Mouse (Mus musculus): ENCODE results near the gene Dclre1b. TPM values are rescaled to one million over a fixed set of nuclear protein-coding genes. Genes with fewer than 3 reads are reported as not detected.

Dclre1b gene
- polyA plus RNA-seq, 2 experiments: 11.4 to 32.2 TPM

DNA sequence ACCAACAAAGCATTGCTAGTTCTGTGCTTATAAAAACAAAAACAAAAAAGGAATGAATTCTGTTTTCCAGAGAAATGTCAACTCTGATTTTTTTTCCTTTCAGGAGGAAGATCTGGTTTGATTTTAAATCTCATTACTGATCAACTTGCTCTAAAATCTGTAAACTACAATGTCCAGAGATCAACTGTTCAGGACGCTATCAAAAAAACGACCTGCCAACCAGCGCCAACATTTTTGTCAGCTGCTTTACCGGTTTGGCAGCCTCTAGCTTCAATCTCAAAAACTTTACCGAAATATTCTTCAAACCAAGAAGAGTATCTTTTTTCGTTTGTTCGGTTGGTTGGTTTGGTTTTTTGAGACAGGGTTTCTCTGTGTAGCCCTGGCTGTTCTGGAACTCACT is 20.1 kb downstream of the Dclre1b start:
- Histone ChIP-seq H3K4me3 (replicated peaks; ENCODE audit: low read length) (no peak overlapping the region), H3K36me3 (ENCODE audit: control insufficient read depth, insufficient read depth, low read length) (no peaks in the 10 kb centered on the region), H3K9ac (ENCODE audit: low read depth, low read length, severe bottlenecking) (no peak overlapping the region), H3K4me1 (ENCODE audit: control insufficient read depth, insufficient read depth, low read length) (peaks cover 15% of the 10 kb centered on the region), H3K4me2 (replicated peaks; ENCODE audit: low read depth, low read length, severe bottlenecking) (0 out of 2 replicates have a peak overlapping the region, but pooled peaks have one; percentile 58), H3K9me3 (ENCODE audit: control insufficient read depth, low read length) (no peaks in the 10 kb centered on the region), H3K27ac (replicated peaks; ENCODE audit: low read depth, low read length) (no peak overlapping the region), H3K27me3 (ENCODE audit: control insufficient read depth, insufficient read depth, low read length) (no peaks in the 10 kb centered on the region)
- TF ChIP-seq POLR2A (IDR thresholded peaks at IDR 0.05; ENCODE audit: borderline replicate concordance, extremely low read depth, insufficient read depth, insufficient read length): no peak
- ATAC-seq (ENCODE audit: low FRiP score, low read depth) (no peak), DNase-seq (ENCODE audit: low spot score) (no peak)
- 75% methylated on average over 7 of the region's 7 CpGs for WGBS

DNA sequence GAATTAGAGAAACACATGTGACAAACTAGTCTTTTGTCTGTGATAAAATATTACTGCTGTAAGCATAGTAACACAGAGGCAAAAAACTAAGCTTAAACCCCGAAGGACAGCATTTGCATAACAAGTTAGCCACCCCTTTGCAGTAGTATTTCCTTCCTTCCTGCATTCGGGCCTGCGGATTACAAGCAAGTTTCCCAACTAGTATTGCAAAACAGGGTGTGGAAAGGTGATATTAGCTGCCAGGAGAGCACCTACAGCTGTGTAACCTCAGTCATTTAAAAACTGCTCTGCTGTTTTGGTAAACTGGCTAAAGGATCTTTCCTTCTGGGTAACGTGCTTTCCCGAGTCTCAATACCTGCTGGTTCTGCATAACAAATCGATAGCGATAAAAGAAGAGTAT is 22.0 kb downstream of the Dclre1b start:
- Histone ChIP-seq H3K4me1 (ENCODE audit: control insufficient read depth, insufficient read depth, low read length) (peaks cover 15% of the 10 kb centered on the region), H3K4me2 (replicated peaks; ENCODE audit: low read depth, low read length, severe bottlenecking) (no peak overlapping the region), H3K27ac (replicated peaks; ENCODE audit: low read depth, low read length) (no peak overlapping the region), H3K9ac (ENCODE audit: low read depth, low read length, severe bottlenecking) (no peak overlapping the region), H3K4me3 (replicated peaks; ENCODE audit: low read length) (no peak overlapping the region), H3K27me3 (ENCODE audit: control insufficient read depth, insufficient read depth, low read length) (no peaks in the 10 kb centered on the region), H3K9me3 (ENCODE audit: control insufficient read depth, low read length) (no peaks in the 10 kb centered on the region), H3K36me3 (ENCODE audit: control insufficient read depth, insufficient read depth, low read length) (no peaks in the 10 kb centered on the region)
- DNase-seq (ENCODE audit: low spot score) (no peak), ATAC-seq (ENCODE audit: low FRiP score, low read depth) (no peak)
- WGBS: 70% methylated on average over 7 of the region's 7 CpGs
- TF ChIP-seq POLR2A (IDR thresholded peaks at IDR 0.05; ENCODE audit: borderline replicate concordance, extremely low read depth, insufficient read depth, insufficient read length): no peak

GRCm38 (mm10) chr3:103782844-103783609 is 26.2 kb downstream of the Dclre1b start:
- no peaks in the 10 kb centered on the region for H3K27me3 ChIP-seq (ENCODE audit: control insufficient read depth, insufficient read depth, low read length)
- H3K4me1 ChIP-seq (ENCODE audit: control insufficient read depth, insufficient read depth, low read length): peaks cover 4% of the 10 kb centered on the region; the same call in 1 of the 2 replicates
- H3K36me3 ChIP-seq (ENCODE audit: control insufficient read depth, insufficient read depth, low read length): no peaks in the 10 kb centered on the region
- DNase-seq (ENCODE audit: low spot score) (no peak), ATAC-seq (ENCODE audit: low FRiP score, low read depth) (no peak)
- no peak for TF ChIP-seq POLR2A (IDR thresholded peaks at IDR 0.05; ENCODE audit: borderline replicate concordance, extremely low read depth, insufficient read depth, insufficient read length)
- H3K9ac ChIP-seq (ENCODE audit: low read depth, low read length, severe bottlenecking): no peak overlapping the region
- H3K4me2 ChIP-seq (replicated peaks; ENCODE audit: low read depth, low read length, severe bottlenecking): no peak overlapping the region
- H3K9me3 ChIP-seq (ENCODE audit: control insufficient read depth, low read length): no peaks in the 10 kb centered on the region
- WGBS: 86% methylated on average over 4 of the region's 4 CpGs
- H3K4me3 ChIP-seq (replicated peaks; ENCODE audit: low read length): no peak overlapping the region
- H3K27ac ChIP-seq (replicated peaks; ENCODE audit: low read depth, low read length): no peak overlapping the region

GRCm38 (mm10) chr3:103780777-103781176 is 28.5 kb downstream of the Dclre1b start:
- Histone ChIP-seq H3K9me3 (ENCODE audit: control insufficient read depth, low read length) (no peaks in the 10 kb centered on the region), H3K4me1 (ENCODE audit: control insufficient read depth, insufficient read depth, low read length) (peaks cover 4% of the 10 kb centered on the region; the same call in 1 of the 2 replicates), H3K9ac (ENCODE audit: low read depth, low read length, severe bottlenecking) (no peak overlapping the region), H3K36me3 (ENCODE audit: control insufficient read depth, insufficient read depth, low read length) (peaks cover 12% of the 10 kb centered on the region), H3K4me2 (replicated peaks; ENCODE audit: low read depth, low read length, severe bottlenecking) (no peak overlapping the region), H3K4me3 (replicated peaks; ENCODE audit: low read length) (no peak overlapping the region), H3K27ac (replicated peaks; ENCODE audit: low read depth, low read length) (no peak overlapping the region), H3K27me3 (ENCODE audit: control insufficient read depth, insufficient read depth, low read length) (no peaks in the 10 kb centered on the region)
- TF ChIP-seq POLR2A (IDR thresholded peaks at IDR 0.05; ENCODE audit: borderline replicate concordance, extremely low read depth, insufficient read depth, insufficient read length): no peak
- WGBS: 83% methylated on average over 5 of the region's 5 CpGs
- no peak for DNase-seq (ENCODE audit: low spot score)
- ATAC-seq (ENCODE audit: low FRiP score, low read depth): no peak

- ATAC-seq (ENCODE audit: low FRiP score, low read depth) (no peak), DNase-seq (ENCODE audit: low spot score) (no peak)
- Histone ChIP-seq H3K4me1 (ENCODE audit: control insufficient read depth, insufficient read depth, low read length) (peaks cover 4% of the 10 kb centered on the region; the same call in 1 of the 2 replicates), H3K9me3 (ENCODE audit: control insufficient read depth, low read length) (no peaks in the 10 kb centered on the region), H3K27ac (replicated peaks; ENCODE audit: low read depth, low read length) (no peak overlapping the region), H3K27me3 (ENCODE audit: control insufficient read depth, insufficient read depth, low read length) (no peaks in the 10 kb centered on the region), H3K36me3 (ENCODE audit: control insufficient read depth, insufficient read depth, low read length) (peaks cover 12% of the 10 kb centered on the region), H3K9ac (ENCODE audit: low read depth, low read length, severe bottlenecking) (no peak overlapping the region), H3K4me3 (replicated peaks; ENCODE audit: low read length) (no peak overlapping the region), H3K4me2 (replicated peaks; ENCODE audit: low read depth, low read length, severe bottlenecking) (no peak overlapping the region)
- TF ChIP-seq POLR2A (IDR thresholded peaks at IDR 0.05; ENCODE audit: borderline replicate concordance, extremely low read depth, insufficient read depth, insufficient read length): no peak
- 94% methylated on average over 3 of the region's 3 CpGs for WGBS
Observed at GRCm38 (mm10) chr3:103780271-103780670, 29.0 kb downstream of the Dclre1b start.

All from limb, embryonic 14.5 days (tissue).